Mouse (Mus musculus) heart, adult 2 months (tissue): ENCODE measurements around the gene Rfxank. TPM values are rescaled to one million over a fixed set of nuclear protein-coding genes. Genes with fewer than 3 reads are reported as not detected.

Source experiments
- DNase-seq, 2 experiments: peaks; one replicate each; pipeline ENCODE4 v3.0.0; 2021
- H3K27ac ChIP-seq: fragments of 200-600 bp; 2 replicates; pipeline ENCODE4 v1.8.1; 2022
- H3K27me3 ChIP-seq: fragments of 200-500 bp; 2 replicates; pipeline ENCODE4 v1.6.1; 2012; ENCODE audit warnings: mild to moderate bottlenecking, low read length, inconsistent platforms, mixed read lengths; ENCODE audit not compliant: control insufficient read depth, insufficient read depth
- H3K36me3 ChIP-seq: fragments of 200-500 bp; 2 replicates; pipeline ENCODE4 v1.6.1; 2012; ENCODE audit warnings: low read length, inconsistent platforms; ENCODE audit not compliant: control insufficient read depth, insufficient read depth
- H3K4me1 ChIP-seq: fragments of 200-500 bp; 2 replicates; pipeline ENCODE4 v1.6.1; 2011; ENCODE audit warnings: low read length; ENCODE audit not compliant: control insufficient read depth, insufficient read depth
- H3K4me3 ChIP-seq: fragments of 200-600 bp; 2 replicates; pipeline ENCODE4 v1.8.1; 2022
- H3K79me2 ChIP-seq: fragments of 200-500 bp; replicated peaks from 2 replicates; pipeline ENCODE4 v1.6.1; 2012; ENCODE audit warnings: mild to moderate bottlenecking, inconsistent platforms, low read length, moderate library complexity, mixed read lengths; ENCODE audit not compliant: control insufficient read depth, insufficient read depth
- H3K9ac ChIP-seq: fragments of 200-500 bp; 2 replicates; pipeline ENCODE4 v1.6.1; 2012; ENCODE audit warnings: low read depth, mild to moderate bottlenecking, control low read depth, inconsistent platforms, low read length, mixed read lengths
- CTCF ChIP-seq: fragments of 200-600 bp; IDR thresholded peaks from 2 replicates; pipeline ENCODE4 v1.8.1; 2022; ENCODE audit warnings: antibody characterized with exemption, mild to moderate bottlenecking, moderate library complexity
- EP300 ChIP-seq: fragments of 200-500 bp; IDR thresholded peaks from 2 replicates; pipeline ENCODE4 v1.6.1; 2011; ENCODE audit warnings: low read depth, low read length, control low read depth; ENCODE audit not compliant: insufficient read depth
- POLR2A ChIP-seq: fragments of 200-500 bp; IDR thresholded peaks from 2 replicates; pipeline ENCODE4 v1.6.1; 2011; ENCODE audit warnings: mild to moderate bottlenecking, low read depth, low read length, control low read depth; ENCODE audit not compliant: insufficient read depth
- WGBS: fragments of 180-500 bp; shearing (Covaris S2); methylation state at CpG from one replicate; pipeline ENCODE4 v1.1.7; 2018; 5-methylcytosine and 5-hydroxymethylcytosine counted together
- intact Hi-C: fragments of 180-260 bp; cut with DNase I; formaldehyde crosslinking; loops from one replicate; pipeline ENCODE4 v1.15.1; 2025
- microRNA-seq, 2 experiments: library from miRNA; unstranded; fragments of <30 nt; microRNA quantifications; one replicate each; pipeline ENCODE4 v1.2.0; 2021
- polyA plus RNA-seq: library from polyadenylated mRNA; depleted of rRNA; stranded (reverse); fragments of >200 nt; gene quantifications from 2 replicates; pipeline ENCODE4 v1.2.3, GENCODE M21; 2012; rRNA removed
- total RNA-seq, 2 experiments: library from RNA; stranded (reverse); gene quantifications; 2 replicates each; pipeline ENCODE4 v1.2.3; 2021

Rfxank gene
- total and polyA plus RNA-seq, 3 experiments: 18.1 to 30.9 (median 18.6) TPM

DNA sequence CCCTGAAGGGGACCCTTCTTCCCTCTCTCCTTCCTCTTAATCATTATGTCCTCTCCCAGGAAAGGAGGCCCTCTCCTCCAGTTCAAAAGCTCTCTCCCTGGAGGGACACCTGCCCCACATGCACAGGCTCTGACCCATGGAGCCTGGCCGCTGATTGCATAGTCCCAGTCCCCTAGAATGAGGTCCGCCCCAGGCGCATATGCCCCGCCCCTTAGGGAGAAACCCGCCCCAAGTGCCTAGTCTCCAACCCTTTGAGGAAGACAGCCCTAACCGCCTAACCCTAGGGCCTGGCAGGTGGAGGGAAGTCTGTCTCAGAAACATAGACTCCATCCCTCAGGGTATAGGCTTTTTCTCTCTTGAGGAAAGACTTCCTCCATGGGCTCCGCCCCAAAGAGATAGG, 51.7 kb downstream of the Rfxank start:
- Histone ChIP-seq H3K79me2 (no peaks in the 10 kb centered on the region), H3K4me3 (no peak overlapping the region), H3K36me3 (no peaks in the 10 kb centered on the region), H3K9ac (no peak overlapping the region), H3K4me1 (no peaks in the 10 kb centered on the region), H3K27ac (no peak overlapping the region), H3K27me3 (peaks cover 15% of the 10 kb centered on the region)
- DNase-seq: no peak
- intact Hi-C loops: loop anchor here (5.0 kb wide), 1 partner anchor 135 kb away; no protein-coding TSS in a partner anchor
- WGBS: 9% methylated on average over 7 of the region's 7 CpGs
- no peak for TF ChIP-seq CTCF
- no peak for TF ChIP-seq EP300
- no peak for TF ChIP-seq POLR2A

GRCm38 (mm10) chr8:70086151-70086550, 52.8 kb downstream of the Rfxank start:
- intact Hi-C loops: loop anchor here (5.0 kb wide), 1 partner anchor 136 kb away; no protein-coding TSS in a partner anchor
- Histone ChIP-seq H3K27me3 (peaks cover 15% of the 10 kb centered on the region), H3K79me2 (no peaks in the 10 kb centered on the region), H3K4me1 (no peaks in the 10 kb centered on the region), H3K27ac (no peak overlapping the region), H3K36me3 (no peaks in the 10 kb centered on the region), H3K9ac (no peak overlapping the region), H3K4me3 (no peak overlapping the region)
- no peak for TF ChIP-seq EP300
- DNase-seq: no peak
- WGBS: 34% methylated on average over 1 of the region's 1 CpGs

- no peak for DNase-seq
- no peak overlapping the region for H3K27ac ChIP-seq
- peak overlapping the region; percentile 31 for H3K4me3 ChIP-seq
- H3K27me3 ChIP-seq: peaks cover 15% of the 10 kb centered on the region
- H3K36me3 ChIP-seq: no peaks in the 10 kb centered on the region
- intact Hi-C loops: loop anchor here (5.0 kb wide), 1 partner anchor 138 kb away; no protein-coding TSS in a partner anchor
- WGBS: 5% methylated on average over 71 of the region's 71 CpGs
- H3K9ac ChIP-seq: no peak overlapping the region
- TF ChIP-seq EP300 (no peak), CTCF (no peak), POLR2A (no peak)
- no peaks in the 10 kb centered on the region for H3K79me2 ChIP-seq
- no peaks in the 10 kb centered on the region for H3K4me1 ChIP-seq
These were observed 54.5 kb downstream of the Rfxank start for GRCm38 (mm10) chr8:70084191-70085065.

GRCm38 (mm10) chr8:70083285-70083684, 55.7 kb downstream of the Rfxank start, which contains the start of gene Hapln4:
Gene Hapln4 (plus strand): TSS chr8:70083457.
- no peak within 1 kb of the TSS for H3K9ac ChIP-seq
- WGBS: under 1% methylated on average over 26 of the region's 26 CpGs

DNA sequence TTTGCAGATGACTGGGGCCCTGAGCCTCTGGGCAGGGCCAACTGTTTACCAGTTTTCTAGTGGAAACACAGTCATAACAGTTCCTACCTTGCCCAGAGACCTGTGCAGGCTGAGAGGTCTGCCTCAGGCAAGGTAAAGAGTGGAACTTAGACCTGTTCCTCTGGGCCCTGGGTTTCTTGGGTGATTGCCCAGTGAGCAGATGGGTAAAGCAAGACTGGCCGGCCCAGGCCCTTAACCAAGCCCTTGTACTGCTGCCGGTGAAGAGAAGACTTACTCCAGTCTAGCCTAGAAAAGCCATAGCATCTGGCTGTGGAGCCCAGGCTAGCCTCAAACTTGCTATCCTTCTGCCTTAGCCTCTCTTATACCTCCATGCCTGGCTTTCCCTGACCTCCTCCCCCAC, 57.0 kb downstream of the Rfxank start:
- Histone ChIP-seq H3K36me3 (no peaks in the 10 kb centered on the region), H3K9ac (no peak overlapping the region), H3K4me1 (no peaks in the 10 kb centered on the region), H3K79me2 (no peaks in the 10 kb centered on the region), H3K4me3 (no peak overlapping the region), H3K27ac (no peak overlapping the region), H3K27me3 (peaks cover 8% of the 10 kb centered on the region)
- DNase-seq: no peak
- 87% methylated on average over 2 of the region's 2 CpGs for WGBS
- intact Hi-C loops: no loop called here
- TF ChIP-seq EP300 (no peak), POLR2A (no peak), CTCF (no peak)

More at GRCm38 (mm10) chr8:70083285-70083684, 55.7 kb downstream of the Rfxank start, which contains the start of gene Hapln4:
- DNase-seq: peak; percentile 37 to 44
- no peak within 1 kb of the TSS for H3K27ac ChIP-seq
- no peaks in the 10 kb centered on the region for H3K4me1 ChIP-seq
- TF ChIP-seq CTCF: no peak
- TF ChIP-seq POLR2A: no peak
- no peak for TF ChIP-seq EP300
- no peaks in the 10 kb centered on the region for H3K36me3 ChIP-seq
- intact Hi-C loops: no loop called here
- H3K27me3 ChIP-seq: peaks cover 13% of the 10 kb centered on the region
- peak within 1 kb of the TSS; percentile 31 for H3K4me3 ChIP-seq
- H3K79me2 ChIP-seq: no peaks in the 10 kb centered on the region

Small RNA genes within 50 kb of the gene (microRNA-seq; reads per million reads assigned to microRNA genes)
- 0 reads per million in 2 experiments for gene Mir7066

Other genes starting within 250 kb of the Rfxank start
- under 1 TPM; 0.16 to 0.23 TPM for gene Tssk6, start 237.0 kb downstream of the Rfxank start, total RNA-seq
- 0.23 and 0.49 TPM in 2 replicates for gene Tssk6, start 237.0 kb downstream of the Rfxank start, polyA plus RNA-seq
- 100 to 1,000 TPM; 417 to 492 TPM for gene Ndufa13, start 236.6 kb downstream of the Rfxank start, total RNA-seq
- 443 and 488 TPM in 2 replicates for gene Ndufa13, start 236.6 kb downstream of the Rfxank start, polyA plus RNA-seq
- 10 to 100 TPM; 13.3 to 16.8 TPM for gene Yjefn3, start 236.4 kb downstream of the Rfxank start, total RNA-seq
- gene Yjefn3, start 236.4 kb downstream of the Rfxank start, polyA plus RNA-seq: 11.5 and 14.2 TPM in 2 replicates
- 10 to 100 TPM; 36.4 TPM for gene Gatad2a, start 142.8 kb downstream of the Rfxank start, total RNA-seq
- gene Gatad2a, start 142.8 kb downstream of the Rfxank start, polyA plus RNA-seq: 23.7 and 24.7 TPM in 2 replicates
- gene Mau2, start 96.4 kb downstream of the Rfxank start, total RNA-seq: 10 to 100 TPM; 30.1 to 32.6 TPM
- 33.2 and 46.9 TPM in 2 replicates for gene Mau2, start 96.4 kb downstream of the Rfxank start, polyA plus RNA-seq
- gene Sugp1, start 96.3 kb downstream of the Rfxank start, total RNA-seq: 10 to 100 TPM; 15.8 to 19.6 TPM
- 6.7 and 10.6 TPM in 2 replicates for gene Sugp1, start 96.3 kb downstream of the Rfxank start, polyA plus RNA-seq
- under 1 TPM; 0.64 to 0.94 TPM for gene Tm6sf2, start 66.2 kb downstream of the Rfxank start, total RNA-seq
- 2.7 and 3.1 TPM in 2 replicates for gene Tm6sf2, start 66.2 kb downstream of the Rfxank start, polyA plus RNA-seq
- under 1 TPM in 1 of 2 experiments, not detected in 1; 0.10 TPM for gene Hapln4, start 55.7 kb downstream of the Rfxank start, total RNA-seq
- 0.15 and 0.16 TPM in 2 replicates for gene Hapln4, start 55.7 kb downstream of the Rfxank start, polyA plus RNA-seq
- under 1 TPM in 1 of 2 experiments, not detected in 1; 0.02 TPM for gene Ncan, start 18.3 kb downstream of the Rfxank start, total RNA-seq
- gene Ncan, start 18.3 kb downstream of the Rfxank start, polyA plus RNA-seq: 0.08 and 0.18 TPM in 2 replicates
- gene Nr2c2ap, start 7.8 kb downstream of the Rfxank start, total RNA-seq: 1 to 10 TPM; 5.5 to 7.6 TPM
- gene Nr2c2ap, start 7.8 kb downstream of the Rfxank start, polyA plus RNA-seq: 7.0 and 10.7 TPM in 2 replicates
- gene Borcs8, start 345 bp upstream of the Rfxank start, total RNA-seq: 10 to 100 TPM; 22.6 to 23.7 TPM
- gene Borcs8, start 345 bp upstream of the Rfxank start, polyA plus RNA-seq: 45.3 and 46.6 TPM in 2 replicates
- under 1 TPM; 0.25 to 0.44 TPM for gene Mef2b, start 557 bp upstream of the Rfxank start, total RNA-seq
- 0.27 and 0.38 TPM in 2 replicates for gene Mef2b, start 557 bp upstream of the Rfxank start, polyA plus RNA-seq
- 100 to 1,000 TPM in 1 of 2 experiments, 10 to 100 TPM in 1; 93.6 to 108 TPM for gene Tmem161a, start 33.2 kb upstream of the Rfxank start, total RNA-seq
- gene Tmem161a, start 33.2 kb upstream of the Rfxank start, polyA plus RNA-seq: 134 and 145 TPM in 2 replicates
- 10 to 100 TPM; 49.6 to 51.6 TPM for gene Slc25a42, start 73.2 kb upstream of the Rfxank start, total RNA-seq
- 111 and 128 TPM in 2 replicates for gene Slc25a42, start 73.2 kb upstream of the Rfxank start, polyA plus RNA-seq
- 10 to 100 TPM; 34.3 to 38.0 TPM for gene Sugp2, start 95.1 kb upstream of the Rfxank start, total RNA-seq
- 27.8 and 31.4 TPM in 2 replicates for gene Sugp2, start 95.1 kb upstream of the Rfxank start, polyA plus RNA-seq
- gene Armc6, start 95.3 kb upstream of the Rfxank start, total RNA-seq: 1 to 10 TPM; 7.0 to 8.4 TPM
- 9.4 and 16.0 TPM in 2 replicates for gene Armc6, start 95.3 kb upstream of the Rfxank start, polyA plus RNA-seq
- gene Homer3, start 143.7 kb upstream of the Rfxank start, total RNA-seq: 1 to 10 TPM; 7.2 to 8.3 TPM
- 13.6 and 14.9 TPM in 2 replicates for gene Homer3, start 143.7 kb upstream of the Rfxank start, polyA plus RNA-seq
- 10 to 100 TPM; 21.6 to 26.4 TPM for gene Ddx49, start 163.3 kb upstream of the Rfxank start, total RNA-seq
- 24.3 and 27.1 TPM in 2 replicates for gene Ddx49, start 163.3 kb upstream of the Rfxank start, polyA plus RNA-seq
- gene Cope, start 163.4 kb upstream of the Rfxank start, total RNA-seq: 100 to 1,000 TPM; 147 to 155 TPM
- gene Cope, start 163.4 kb upstream of the Rfxank start, polyA plus RNA-seq: 193 and 209 TPM in 2 replicates
- gene Cers1, start 176.6 kb upstream of the Rfxank start, total RNA-seq: under 1 TPM; 0.34 to 0.64 TPM
- gene Cers1, start 176.6 kb upstream of the Rfxank start, polyA plus RNA-seq: 0.97 and 1.2 TPM in 2 replicates
- gene Gdf1, start 190.7 kb upstream of the Rfxank start, total RNA-seq: not detected
- gene Gdf1, start 190.7 kb upstream of the Rfxank start, polyA plus RNA-seq: 0.14 TPM in 1 of 2 replicates, not detected in the other
- 10 to 100 TPM; 42.6 to 43.9 TPM for gene Upf1, start 214.1 kb upstream of the Rfxank start, total RNA-seq
- 17.4 and 23.4 TPM in 2 replicates for gene Upf1, start 214.1 kb upstream of the Rfxank start, polyA plus RNA-seq
- gene Comp, start 234.4 kb upstream of the Rfxank start, total RNA-seq: 1 to 10 TPM; 5.1 to 5.4 TPM
- gene Comp, start 234.4 kb upstream of the Rfxank start, polyA plus RNA-seq: 11.5 and 17.4 TPM in 2 replicates